Mouse (Mus musculus) monocyte, adult 2 months (primary cell): Measurements from ENCODE around the gene Trabd.

Source experiments
- DNase-seq, 2 experiments: peaks; one replicate each; pipeline ENCODE4 v3.0.0; 2022; ENCODE audit warnings: low spot score in 2 of 2, low read depth in 1 of 2

The Trabd gene

GRCm38 (mm10) chr15:89074613-89075477 lies at the start of gene Trabd:
Gene Trabd, plus strand, starts transcription at chr15:89075124.
- peak; percentile 17 to 39 for DNase-seq

DNA sequence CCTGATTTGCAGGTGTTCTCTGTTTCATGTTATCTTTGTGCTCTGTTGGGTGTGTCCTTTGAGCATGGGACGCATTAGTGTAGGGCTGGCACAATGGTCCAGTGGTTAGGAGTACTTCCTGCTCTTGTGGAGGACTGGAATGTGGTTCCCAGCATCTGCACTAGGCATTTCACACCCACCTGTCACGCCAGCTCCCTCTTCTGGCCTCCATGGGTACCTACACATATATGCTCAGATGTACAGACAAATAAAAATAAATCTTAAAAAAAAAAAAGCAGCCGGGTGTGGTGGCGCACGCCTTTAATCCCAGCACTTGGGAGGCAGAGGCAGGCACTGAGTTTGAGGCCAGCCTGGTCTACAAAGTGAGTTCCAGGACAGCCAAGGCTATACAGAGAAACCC lies 30.5 kb upstream of the Trabd start:
- DNase-seq, result no peak

GRCm38 (mm10) chr15:89046356-89046755 lies 28.6 kb upstream of the Trabd start:
- no peak for DNase-seq

GRCm38 (mm10) chr15:89054666-89055065 lies 20.3 kb upstream of the Trabd start:
- DNase-seq, result no peak

- DNase-seq, result no peak
Observed at GRCm38 (mm10) chr15:89058736-89059135, 16.2 kb upstream of the Trabd start.

DNA sequence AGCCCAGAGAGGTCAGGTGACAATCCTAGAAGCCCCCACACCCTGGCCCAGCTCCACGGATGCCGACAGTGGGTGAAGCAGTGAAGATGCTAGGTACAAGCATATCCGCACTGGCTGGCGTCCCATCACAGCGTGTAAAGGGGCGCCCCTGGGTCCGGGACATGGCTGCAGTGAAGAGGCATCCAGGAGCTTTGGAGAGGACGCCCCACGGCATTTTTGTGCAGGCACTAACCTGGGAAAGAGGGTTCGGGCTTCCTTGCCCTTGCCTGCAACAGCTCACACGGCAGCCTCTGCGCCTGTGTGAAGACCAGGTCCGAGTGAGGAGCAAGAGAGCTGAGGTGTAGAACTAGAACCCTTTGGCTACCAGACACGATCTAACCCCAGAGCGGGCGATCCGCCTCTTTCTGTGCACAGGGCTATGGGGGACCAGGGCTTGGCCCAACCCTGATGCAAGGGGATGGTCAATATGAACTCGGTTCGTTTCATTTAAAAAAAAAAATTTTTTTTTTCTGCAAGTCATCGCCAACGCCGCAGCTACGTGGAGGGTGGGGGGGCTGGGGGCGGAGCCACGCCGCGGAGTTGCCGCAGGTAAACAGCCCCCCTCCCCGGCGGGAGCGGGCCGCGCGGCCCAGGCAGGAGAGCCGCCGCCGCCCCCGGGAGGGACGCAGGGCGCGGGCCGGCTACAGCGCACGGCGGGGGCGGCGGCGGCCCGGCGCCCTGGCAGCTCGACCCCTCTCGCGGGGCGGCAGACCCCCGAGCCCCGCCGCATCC lies 15.6 kb upstream of the Trabd start, which contains the start of gene Panx2:
TSS of gene Panx2 (plus strand) at position 574 of the 771 bp plus-strand sequence.
- DNase-seq, result no peak

GRCm38 (mm10) chr15:89060032-89060681 lies 14.8 kb upstream of the Trabd start:
- DNase-seq, result no peak

GRCm38 (mm10) chr15:89060811-89061460 lies 14.0 kb upstream of the Trabd start:
- DNase-seq, result no peak

DNA sequence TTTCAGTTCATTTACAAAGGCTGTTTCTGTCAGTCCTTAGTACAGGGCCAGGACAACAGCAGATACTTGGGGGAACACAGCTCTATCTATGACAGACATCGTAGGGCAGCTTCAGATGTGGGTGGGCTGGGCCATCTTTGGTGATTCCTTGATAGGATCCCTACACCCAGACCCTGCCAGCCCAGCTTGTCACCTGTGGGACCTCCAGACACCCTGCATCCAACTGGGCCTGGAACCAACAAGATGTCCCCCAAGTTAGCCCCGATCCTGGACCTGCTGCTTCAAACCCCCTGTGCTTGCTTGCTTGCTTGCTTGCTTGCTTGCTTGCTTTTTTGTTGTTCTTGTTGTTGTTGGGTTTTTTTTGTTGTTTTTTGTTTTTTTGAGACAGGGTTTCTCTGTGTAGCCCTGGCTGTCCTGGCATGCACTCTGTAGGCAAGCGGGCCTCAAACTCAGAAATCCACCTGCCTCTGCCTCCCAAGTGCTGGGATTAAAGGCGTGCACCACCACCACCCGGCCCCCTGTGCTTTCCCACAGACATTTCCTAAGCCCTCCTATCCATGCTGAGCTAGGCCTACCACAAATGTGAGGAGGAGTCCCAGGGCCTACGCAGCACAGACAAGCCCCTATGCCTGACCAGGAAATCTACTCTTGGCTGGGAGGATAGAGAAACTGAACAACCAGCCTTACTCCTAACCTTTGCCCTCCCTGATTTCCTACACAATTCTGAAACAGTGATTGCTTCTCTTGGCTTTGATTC lies 13.0 kb upstream of the Trabd start:
- no peak for DNase-seq

GRCm38 (mm10) chr15:89062518-89062910 lies 12.4 kb upstream of the Trabd start:
- no peak for DNase-seq

DNA sequence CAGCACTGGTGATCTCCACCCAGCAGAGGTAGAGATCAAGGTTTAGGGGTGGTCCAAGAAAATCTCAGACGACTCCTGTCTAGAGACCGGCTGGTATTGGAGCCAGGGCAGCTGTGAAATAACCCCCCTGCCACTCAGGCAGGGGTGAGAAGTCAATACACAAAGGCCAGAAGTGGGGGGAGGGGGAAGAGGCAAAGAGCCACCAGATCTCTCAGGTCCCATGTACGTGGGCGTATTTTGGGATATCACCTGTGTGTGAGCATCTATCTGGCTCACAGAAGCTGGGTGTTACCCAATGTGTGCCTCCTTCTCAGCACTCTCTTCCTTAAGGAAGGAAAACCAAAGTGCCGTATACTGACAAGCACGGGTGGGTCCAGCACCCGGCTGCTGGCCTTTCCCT lies 11.9 kb upstream of the Trabd start:
- DNase-seq, result no peak

DNA sequence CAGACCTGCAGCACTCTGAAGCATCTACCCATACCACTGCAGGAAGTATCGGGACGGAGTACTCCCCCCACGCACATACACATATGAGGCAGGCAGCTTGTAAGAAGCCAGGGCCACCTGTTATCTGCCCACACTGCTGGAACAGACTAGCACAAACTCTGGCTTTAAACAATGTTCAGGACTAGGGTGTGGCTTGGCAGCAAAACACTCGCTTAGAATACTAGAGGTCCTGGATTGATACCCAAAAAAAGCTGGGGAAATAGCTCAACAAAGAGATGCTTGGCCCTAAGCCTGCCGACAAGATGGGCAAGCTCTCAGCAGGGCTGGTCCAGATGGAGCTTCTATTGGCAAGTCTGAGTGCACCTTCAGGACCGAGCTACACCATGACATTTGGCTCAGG lies 11.4 kb upstream of the Trabd start:
- no peak for DNase-seq

GRCm38 (mm10) chr15:89064891-89065290 lies 10.0 kb upstream of the Trabd start:
- DNase-seq, result no peak

DNA sequence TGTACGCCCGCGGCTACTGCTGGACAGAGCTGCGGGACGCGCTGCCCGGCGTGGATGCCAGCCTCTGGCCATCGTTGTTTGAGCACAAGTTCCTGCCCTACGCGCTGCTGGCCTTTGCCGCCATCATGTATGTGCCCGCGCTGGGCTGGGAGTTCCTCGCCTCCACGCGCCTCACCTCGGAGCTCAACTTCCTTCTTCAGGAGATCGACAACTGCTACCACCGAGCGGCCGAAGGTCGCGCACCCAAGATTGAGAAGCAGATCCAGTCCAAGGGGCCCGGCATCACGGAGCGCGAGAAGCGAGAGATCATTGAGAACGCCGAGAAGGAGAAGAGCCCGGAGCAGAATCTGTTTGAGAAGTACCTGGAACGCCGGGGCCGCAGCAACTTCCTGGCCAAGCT lies 7.3 kb upstream of the Trabd start:
- no peak for DNase-seq

DNA sequence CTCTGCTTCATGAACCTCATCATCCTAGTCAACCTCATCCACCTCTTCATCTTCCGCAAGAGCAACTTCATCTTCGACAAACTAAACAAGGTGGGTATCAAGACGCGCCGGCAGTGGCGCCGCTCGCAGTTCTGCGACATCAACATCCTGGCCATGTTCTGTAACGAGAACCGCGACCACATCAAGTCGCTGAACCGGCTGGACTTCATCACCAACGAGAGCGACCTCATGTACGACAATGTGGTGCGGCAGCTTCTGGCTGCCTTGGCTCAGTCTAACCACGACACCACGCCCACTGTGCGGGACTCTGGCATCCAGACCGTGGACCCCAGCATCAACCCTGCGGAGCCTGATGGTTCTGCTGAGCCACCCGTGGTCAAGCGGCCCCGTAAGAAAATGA lies 6.7 kb upstream of the Trabd start:
- no peak for DNase-seq

DNA sequence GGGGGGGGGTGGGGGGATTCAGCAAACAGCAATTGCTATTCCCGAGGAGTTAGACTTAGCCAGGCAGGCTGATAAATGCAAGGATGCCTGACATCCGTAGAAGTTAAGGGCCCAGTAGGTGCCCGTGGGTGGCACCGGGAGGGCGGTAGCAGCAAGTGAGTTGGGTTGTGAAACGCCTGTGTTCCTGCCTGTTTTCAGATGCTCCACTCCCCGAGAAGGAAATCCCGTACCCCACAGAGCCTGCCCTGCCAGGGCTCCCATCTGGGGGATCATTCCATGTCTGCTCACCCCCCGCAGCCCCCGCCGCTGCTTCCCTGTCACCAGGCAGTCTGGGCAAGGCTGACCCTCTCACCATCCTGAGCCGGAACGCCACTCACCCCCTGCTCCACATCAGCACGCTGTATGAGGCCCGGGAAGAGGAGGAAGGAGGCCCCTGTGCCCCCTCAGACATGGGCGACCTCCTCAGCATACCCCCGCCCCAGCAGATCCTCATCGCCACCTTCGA lies 5.5 kb upstream of the Trabd start:
- DNase-seq, result no peak

- DNase-seq, result no peak
Observed at GRCm38 (mm10) chr15:89070606-89071005, 4.3 kb upstream of the Trabd start.

GRCm38 (mm10) chr15:89073993-89074603 lies 826 bp upstream of the Trabd start:
- no peak for DNase-seq

DNA sequence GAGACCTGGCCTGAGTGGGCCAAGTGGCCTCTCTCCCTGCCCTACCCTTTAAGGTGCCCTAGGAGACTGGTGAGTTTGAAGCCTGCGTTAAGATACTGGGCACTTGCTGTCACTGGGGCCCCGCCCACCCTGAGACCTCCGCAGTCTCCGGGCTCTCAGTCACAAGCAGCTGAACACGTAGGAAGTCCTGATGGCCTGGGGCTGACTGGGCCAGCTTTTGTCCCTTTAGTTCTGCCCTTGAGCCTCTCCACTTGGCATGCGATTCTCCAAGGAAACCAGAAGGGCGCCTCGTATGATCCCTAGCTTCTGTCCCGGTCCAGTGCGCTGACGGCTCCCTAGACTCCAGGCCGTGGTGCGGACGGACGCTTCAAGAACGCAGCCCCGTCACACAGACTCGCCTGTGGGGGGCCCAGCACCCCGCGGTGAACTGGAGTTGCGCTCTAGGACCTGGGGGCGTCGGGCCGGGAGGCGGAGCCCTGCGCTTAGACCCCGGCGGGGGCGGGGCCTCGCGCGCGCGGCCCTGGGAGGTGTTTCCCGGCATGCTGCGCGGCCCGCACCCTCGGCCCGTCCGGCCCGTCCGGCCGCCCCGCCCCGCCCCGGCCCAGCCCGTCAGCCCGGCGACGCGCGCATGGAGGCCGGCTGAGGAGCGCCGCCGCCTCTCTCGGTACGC lies 689 bp downstream of the Trabd start:
- peak; percentile 31 to 62 for DNase-seq
